Mouse (Mus musculus): ENCODE results near the gene Prcc. TPM values are rescaled to one million over a fixed set of nuclear protein-coding genes. Genes with fewer than 3 reads are reported as not detected.

The Prcc gene
- total and polyA plus RNA-seq, 2 experiments: 8.0 to 16.8 TPM

DNA sequence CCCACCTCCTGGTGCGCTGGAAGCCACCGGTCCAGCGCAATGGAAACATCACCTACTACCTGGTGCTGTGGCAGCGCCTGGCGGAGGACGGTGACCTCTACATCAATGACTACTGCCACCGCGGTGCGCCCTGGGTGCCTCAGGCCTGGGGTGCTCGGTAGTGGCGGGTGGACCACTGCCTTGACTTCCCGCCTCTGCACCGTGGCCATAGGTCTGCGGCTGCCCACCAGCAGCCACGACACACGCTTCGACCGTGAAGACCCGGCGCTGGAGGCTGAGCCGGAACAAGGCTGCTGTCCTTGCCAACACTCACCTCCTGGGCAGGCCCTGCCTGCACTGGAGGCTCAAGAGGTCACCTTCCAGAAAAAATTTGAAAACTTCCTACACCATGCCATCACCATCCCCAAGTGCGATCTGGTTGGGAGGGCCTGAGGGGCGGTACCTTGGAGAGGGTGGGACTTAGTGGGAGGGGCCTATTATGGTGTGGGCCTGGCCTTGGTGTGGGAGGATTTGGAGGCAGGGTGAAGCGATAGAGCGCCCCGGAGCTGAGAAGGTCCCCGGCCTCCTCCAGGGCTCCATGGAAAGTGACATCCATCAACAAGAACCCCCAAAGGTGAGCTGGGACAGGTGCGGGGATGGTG lies 76.0 kb downstream of the Prcc start:
- WGBS: 13% methylated on average over 28 of the region's 28 CpGs
- no peak for DNase-seq (ENCODE audit: extremely low read depth, low read depth, low spot score)
- H3K9ac ChIP-seq (ENCODE audit: low read depth, low read length): no peak overlapping the region
- H3K4me1 ChIP-seq (ENCODE audit: control insufficient read depth, insufficient read depth, low read length): no peaks in the 10 kb centered on the region
- no peak overlapping the region for H3K27ac ChIP-seq (replicated peaks; ENCODE audit: insufficient read depth, low read depth, low read length)
- H3K36me3 ChIP-seq (ENCODE audit: control insufficient read depth, insufficient read depth, low read length): no peaks in the 10 kb centered on the region
- TF ChIP-seq POLR2A (IDR thresholded peaks at IDR 0.05; ENCODE audit: extremely low read depth, insufficient read depth, low read length) (no peak), CTCF (IDR thresholded peaks at IDR 0.05; ENCODE audit: low read depth, low read length) (no peak)
- no peaks in the 10 kb centered on the region for H3K79me2 ChIP-seq (ENCODE audit: control insufficient read depth, insufficient read depth, low read length)
- peaks cover 8% of the 10 kb centered on the region for H3K27me3 ChIP-seq (ENCODE audit: control insufficient read depth, insufficient read depth, low read length)
- H3K4me3 ChIP-seq (ENCODE audit: insufficient read depth, low read depth, low read length): no peak overlapping the region

Other genes starting within 250 kb of the Prcc start
- under 0.01 and 0.07 TPM in 2 replicates for gene Lrrc71, start 137.0 kb downstream of the Prcc start, total RNA-seq (2014; rRNA removed)
- gene Lrrc71, start 137.0 kb downstream of the Prcc start, polyA plus RNA-seq (2012; rRNA removed): 0.04 and 0.06 TPM in 2 replicates
- gene Ntrk1, start 90.4 kb downstream of the Prcc start, total RNA-seq (2014; rRNA removed): 0.27 TPM in 1 of 2 replicates, not detected in the other
- 0.04 and 0.12 TPM in 2 replicates for gene Ntrk1, start 90.4 kb downstream of the Prcc start, polyA plus RNA-seq (2012; rRNA removed)
- not detected in 2 replicates for gene Insrr, start 88.7 kb downstream of the Prcc start, total RNA-seq (2014; rRNA removed)
- 0.02 TPM in 1 of 2 replicates, not detected in the other for gene Insrr, start 88.7 kb downstream of the Prcc start, polyA plus RNA-seq (2012; rRNA removed)
- 2.3 and 4.7 TPM in 2 replicates for gene Pear1, start 61.3 kb downstream of the Prcc start, total RNA-seq (2014; rRNA removed)
- gene Pear1, start 61.3 kb downstream of the Prcc start, polyA plus RNA-seq (2012; rRNA removed): 8.7 and 12.7 TPM in 2 replicates
- gene Sh2d2a, start 38.9 kb downstream of the Prcc start, total RNA-seq (2014; rRNA removed): 0.09 and 0.20 TPM in 2 replicates
- gene Sh2d2a, start 38.9 kb downstream of the Prcc start, polyA plus RNA-seq (2012; rRNA removed): 0.39 and 0.83 TPM in 2 replicates
- gene Hdgf, start 20.7 kb upstream of the Prcc start, total RNA-seq (2014; rRNA removed): 58.8 and 64.5 TPM in 2 replicates
- 74.7 and 87.3 TPM in 2 replicates for gene Hdgf, start 20.7 kb upstream of the Prcc start, polyA plus RNA-seq (2012; rRNA removed)
- 84.6 and 96.6 TPM in 2 replicates for gene Mrpl24, start 33.9 kb upstream of the Prcc start, total RNA-seq (2014; rRNA removed)
- 35.3 and 37.9 TPM in 2 replicates for gene Mrpl24, start 33.9 kb upstream of the Prcc start, polyA plus RNA-seq (2012; rRNA removed)
- gene Isg20l2, start 44.7 kb upstream of the Prcc start, total RNA-seq (2014; rRNA removed): 6.8 and 9.3 TPM in 2 replicates
- gene Isg20l2, start 44.7 kb upstream of the Prcc start, polyA plus RNA-seq (2012; rRNA removed): 7.0 and 7.2 TPM in 2 replicates
- 5.3 and 6.2 TPM in 2 replicates for gene Rrnad1, start 45.1 kb upstream of the Prcc start, total RNA-seq (2014; rRNA removed)
- gene Rrnad1, start 45.1 kb upstream of the Prcc start, polyA plus RNA-seq (2012; rRNA removed): 10.1 and 18.4 TPM in 2 replicates
- not detected in 2 replicates for gene Crabp2, start 63.1 kb upstream of the Prcc start, total RNA-seq (2014; rRNA removed)
- gene Crabp2, start 63.1 kb upstream of the Prcc start, polyA plus RNA-seq (2012; rRNA removed): not detected in 2 replicates
- 0.65 and 0.74 TPM in 2 replicates for gene Nes, start 85.5 kb upstream of the Prcc start, total RNA-seq (2014; rRNA removed)
- 0.53 and 0.55 TPM in 2 replicates for gene Nes, start 85.5 kb upstream of the Prcc start, polyA plus RNA-seq (2012; rRNA removed)
- gene Bcan, start 114.6 kb upstream of the Prcc start, total RNA-seq (2014; rRNA removed): 0.13 TPM in 1 of 2 replicates, not detected in the other
- gene Bcan, start 114.6 kb upstream of the Prcc start, polyA plus RNA-seq (2012; rRNA removed): not detected in 2 replicates
- gene Hapln2, start 142.0 kb upstream of the Prcc start, total RNA-seq (2014; rRNA removed): not detected in 2 replicates
- gene Hapln2, start 142.0 kb upstream of the Prcc start, polyA plus RNA-seq (2012; rRNA removed): not detected in 2 replicates
- gene Gpatch4, start 157.5 kb upstream of the Prcc start, total RNA-seq (2014; rRNA removed): 4.2 and 5.7 TPM in 2 replicates
- 4.1 and 4.3 TPM in 2 replicates for gene Gpatch4, start 157.5 kb upstream of the Prcc start, polyA plus RNA-seq (2012; rRNA removed)
- gene Naxe, start 172.9 kb upstream of the Prcc start, total RNA-seq (2014; rRNA removed): 99.6 and 105 TPM in 2 replicates
- gene Naxe, start 172.9 kb upstream of the Prcc start, polyA plus RNA-seq (2012; rRNA removed): 84.1 and 94.0 TPM in 2 replicates
- not detected in 2 replicates for gene Ttc24, start 192.7 kb upstream of the Prcc start, total RNA-seq (2014; rRNA removed)
- gene Ttc24, start 192.7 kb upstream of the Prcc start, polyA plus RNA-seq (2012; rRNA removed): not detected in 2 replicates
- gene Iqgap3, start 196.4 kb upstream of the Prcc start, total RNA-seq (2014; rRNA removed): 0.18 and 0.40 TPM in 2 replicates
- 0.16 and 0.27 TPM in 2 replicates for gene Iqgap3, start 196.4 kb upstream of the Prcc start, polyA plus RNA-seq (2012; rRNA removed)

All from liver, adult 2 months (tissue).